Mouse (Mus musculus) yolk sac, embryonic 10.5 days (tissue): ENCODE data around the gene Gm17617.
"Not testable (repeated sequence)": the region's sequence is repeated elsewhere in the genome, so short reads cannot be mapped to it uniquely, and the experiment has no call there.

Source experiments
- DNase-seq: peaks from one replicate; pipeline ENCODE4 v3.0.0-alpha.2; 2017; ENCODE audit warnings: low spot score

Gm17617 gene

DNA sequence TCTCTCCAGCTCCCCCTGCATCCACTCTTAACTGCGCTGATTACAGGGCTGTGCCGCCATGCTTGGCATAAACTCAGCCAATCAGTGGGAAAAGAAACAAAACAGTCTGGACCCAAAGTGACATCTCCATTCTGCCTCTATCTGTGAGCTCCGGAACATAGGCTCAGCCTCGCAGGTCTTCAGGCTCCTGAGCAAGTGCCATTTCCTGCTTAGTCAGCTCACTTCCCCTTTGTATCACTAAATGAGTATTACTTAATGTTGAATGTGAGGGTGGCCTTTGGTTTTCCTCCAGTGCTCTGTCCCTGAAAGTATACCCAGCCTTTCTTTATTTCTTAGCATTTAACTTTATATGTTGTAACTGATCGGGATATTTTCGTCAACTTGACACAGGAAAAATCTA is 8.4 kb downstream of the Gm17617 start:
- no peak for DNase-seq

DNA sequence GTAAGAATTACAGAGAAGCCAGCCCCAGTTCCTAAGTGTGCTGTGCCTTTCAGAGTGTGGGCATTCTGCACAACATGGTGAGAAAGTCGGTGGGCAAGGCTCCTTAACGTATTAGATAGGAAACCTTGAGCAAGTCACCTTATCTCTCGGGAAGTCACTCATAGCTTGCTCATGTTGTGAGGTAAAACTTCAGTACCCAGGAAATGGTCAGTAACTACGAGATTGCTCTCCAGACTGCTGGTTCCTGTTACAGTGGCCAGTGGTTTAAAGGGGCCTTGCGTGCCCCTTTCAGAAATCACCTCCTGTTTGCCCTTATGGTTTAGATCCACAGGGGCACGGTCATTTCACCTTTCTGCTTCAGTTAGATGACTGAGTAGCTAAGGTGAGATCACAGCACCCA is 19.0 kb downstream of the Gm17617 start:
- no peak for DNase-seq

DNA sequence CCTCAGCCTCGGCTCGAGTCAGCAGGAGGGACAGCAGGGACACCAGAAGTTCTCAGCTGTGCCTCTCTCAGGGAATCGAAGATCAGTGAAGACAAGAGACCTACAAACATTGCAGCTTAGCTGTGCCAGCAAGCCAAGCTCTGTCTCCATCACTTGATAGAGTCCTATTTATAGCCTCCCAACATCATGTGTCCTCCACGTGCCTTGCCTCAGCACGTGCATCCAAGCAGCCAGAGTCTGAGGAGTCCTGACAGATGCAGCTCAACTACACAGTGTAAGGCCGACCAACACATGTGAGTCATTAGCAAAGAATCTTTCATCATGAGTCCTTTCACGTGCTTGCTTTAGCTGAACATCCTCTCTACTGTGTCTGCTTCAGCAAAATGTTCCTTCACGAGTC is 25.7 kb downstream of the Gm17617 start:
- DNase-seq, result no peak

DNA sequence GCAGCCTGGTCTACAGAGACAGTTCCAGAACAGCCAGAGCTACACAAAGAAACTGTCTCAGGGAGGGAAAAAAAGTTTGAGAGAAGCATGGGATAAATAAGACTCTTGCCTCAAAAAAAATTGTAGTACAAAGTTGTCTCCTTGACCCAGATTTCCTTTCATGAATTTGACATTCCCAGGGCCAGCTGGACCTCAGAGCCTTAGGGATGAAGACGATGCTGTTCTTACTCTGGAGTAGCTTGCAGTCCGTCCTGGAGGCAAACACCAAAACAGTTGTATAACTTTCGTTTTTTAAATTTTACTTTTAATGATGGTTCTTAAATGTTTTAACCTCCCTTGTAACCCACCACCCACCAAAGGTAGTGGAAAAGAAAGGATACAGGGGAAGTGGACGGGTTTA is 26.2 kb downstream of the Gm17617 start:
- DNase-seq, result no peak

DNA sequence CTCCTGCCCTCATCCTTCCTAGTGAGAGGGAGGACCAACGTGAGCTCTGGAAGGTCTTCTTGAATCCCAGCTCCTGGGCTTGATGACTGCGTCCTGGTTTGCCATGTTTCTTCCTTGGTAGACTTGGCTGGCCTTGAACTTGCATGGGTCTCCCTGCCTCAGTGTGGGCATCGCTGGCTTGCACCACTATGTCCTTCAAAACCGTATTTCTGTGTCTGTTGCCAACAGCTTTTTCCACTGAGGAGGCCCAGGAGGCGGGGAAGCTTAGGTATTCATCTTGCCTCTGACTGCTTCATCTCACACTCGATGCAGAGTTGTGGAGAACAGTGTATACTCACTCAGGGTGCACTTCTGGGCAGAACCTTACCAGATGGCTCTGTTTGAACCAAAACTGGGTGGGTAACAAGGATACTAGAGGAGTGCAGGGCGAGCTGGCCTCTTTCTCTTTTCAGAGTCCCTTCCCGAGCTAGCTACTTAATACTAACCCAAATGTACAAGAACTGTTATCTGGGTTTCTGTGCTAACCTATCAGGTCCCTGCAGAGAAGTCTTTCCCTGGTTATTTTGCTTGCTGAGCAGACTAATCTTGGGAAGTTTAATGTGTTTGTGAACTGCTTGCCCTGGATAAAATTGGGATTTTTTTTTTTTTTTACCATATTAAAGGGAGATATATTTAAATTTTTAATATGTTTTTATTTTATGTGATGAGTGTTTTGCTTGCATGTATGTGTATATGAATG is 27.2 kb downstream of the Gm17617 start:
- DNase-seq, result no peak

DNA sequence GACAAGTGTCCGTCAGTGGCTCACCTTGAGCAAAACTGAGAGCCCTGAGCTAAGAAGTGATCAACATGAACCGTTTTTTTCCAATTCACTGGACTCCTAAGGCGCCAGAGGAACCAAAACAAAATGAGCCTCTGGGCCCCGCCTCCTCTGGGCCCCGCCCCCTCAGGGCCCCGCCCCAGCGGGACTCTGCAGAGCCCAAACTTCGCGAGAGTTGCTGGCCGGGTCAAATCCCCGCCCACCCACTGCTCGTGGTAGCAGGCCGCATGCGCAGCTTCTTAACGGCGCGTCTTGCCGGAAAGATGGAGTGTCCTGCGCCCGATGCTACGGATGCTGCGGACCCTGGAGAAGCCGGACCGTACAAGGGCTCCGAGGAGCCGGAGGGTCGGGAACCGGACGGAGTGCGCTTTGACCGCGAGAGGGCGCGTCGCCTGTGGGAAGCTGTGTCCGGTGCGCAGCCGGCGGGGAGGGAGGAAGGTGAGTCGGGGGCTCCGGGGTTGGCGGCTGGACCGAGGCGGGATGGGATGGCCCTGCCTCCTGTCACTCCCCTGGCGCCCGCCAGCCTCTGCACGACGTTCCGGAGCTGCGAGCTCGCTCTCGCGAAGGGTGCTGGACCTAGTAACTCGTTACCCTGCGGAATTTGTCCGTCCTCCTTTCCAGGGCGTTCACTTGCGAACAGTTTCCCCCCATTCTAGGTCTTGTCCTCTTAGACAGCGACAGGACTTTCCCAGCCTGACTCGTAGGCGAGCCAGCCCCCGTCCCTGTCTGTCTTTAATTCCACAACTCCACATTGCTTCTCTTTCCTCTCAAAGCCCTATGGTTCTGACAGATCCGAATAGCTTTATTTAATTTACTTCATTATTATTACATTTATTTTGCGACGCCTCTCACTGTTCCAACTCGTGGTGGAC is 28.0 kb downstream of the Gm17617 start, which contains the start of gene Zfp346:
Zfp346 (plus strand) TSS at position 267 of the 908 bp plus-strand sequence.
- peak; percentile 95 for DNase-seq

DNA sequence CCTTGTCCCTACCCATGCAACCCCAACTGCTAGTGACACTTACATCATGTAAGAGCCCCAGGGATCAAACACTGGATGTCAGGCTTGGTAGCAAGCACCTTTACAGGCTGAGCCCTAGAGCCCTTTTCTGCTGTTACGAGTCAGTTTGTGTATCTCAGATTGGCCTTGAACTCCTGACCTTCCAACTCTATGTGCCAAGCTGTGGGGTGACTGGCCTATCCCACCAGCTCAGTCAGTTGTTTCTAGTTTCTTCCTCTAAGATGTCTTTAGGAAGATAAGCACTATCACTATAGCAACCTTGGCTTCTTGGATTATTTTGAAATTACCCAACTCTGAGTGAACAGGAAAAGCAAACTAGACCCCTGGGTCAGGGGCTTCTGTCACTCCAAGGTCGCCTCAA is 30.0 kb downstream of the Gm17617 start:
- no peak for DNase-seq

DNA sequence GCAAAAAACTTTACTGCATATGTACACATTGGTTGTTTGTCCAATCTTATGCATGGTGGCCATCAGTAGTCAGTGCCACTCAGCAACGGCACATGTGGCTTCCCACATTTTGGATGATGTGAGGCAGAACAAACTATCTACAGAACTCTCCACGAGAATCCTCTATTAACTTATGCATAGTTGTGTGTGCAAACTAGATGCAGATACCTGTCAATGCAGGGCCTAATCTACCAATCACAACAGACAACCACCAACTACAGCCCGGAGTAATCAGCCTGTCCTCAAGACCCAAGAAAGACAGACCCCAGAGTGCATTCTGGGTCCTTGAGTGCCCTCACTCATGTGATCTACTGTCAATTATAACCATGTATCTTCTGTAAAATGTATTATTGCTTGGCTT is 31.0 kb downstream of the Gm17617 start:
- DNase-seq, result no peak

DNA sequence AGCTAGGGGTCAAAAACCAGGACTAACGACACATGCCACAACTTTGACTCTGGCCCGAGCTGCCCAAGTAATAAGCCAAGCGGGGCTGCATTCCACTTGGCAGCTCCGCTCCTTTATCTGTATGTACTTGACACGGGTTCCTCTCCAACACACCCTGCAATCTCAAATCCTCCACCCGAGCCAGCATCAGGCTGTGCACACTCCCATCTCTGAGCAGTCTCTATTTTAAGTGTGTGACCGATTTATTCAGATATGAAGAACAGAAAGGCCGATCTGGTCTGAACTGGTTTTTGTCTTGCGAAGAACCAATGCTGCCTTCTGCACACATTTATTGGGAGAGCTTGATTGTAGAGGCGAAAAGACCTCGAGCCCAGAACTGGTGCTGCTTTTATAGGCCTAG is 31.7 kb downstream of the Gm17617 start:
- no peak for DNase-seq

DNA sequence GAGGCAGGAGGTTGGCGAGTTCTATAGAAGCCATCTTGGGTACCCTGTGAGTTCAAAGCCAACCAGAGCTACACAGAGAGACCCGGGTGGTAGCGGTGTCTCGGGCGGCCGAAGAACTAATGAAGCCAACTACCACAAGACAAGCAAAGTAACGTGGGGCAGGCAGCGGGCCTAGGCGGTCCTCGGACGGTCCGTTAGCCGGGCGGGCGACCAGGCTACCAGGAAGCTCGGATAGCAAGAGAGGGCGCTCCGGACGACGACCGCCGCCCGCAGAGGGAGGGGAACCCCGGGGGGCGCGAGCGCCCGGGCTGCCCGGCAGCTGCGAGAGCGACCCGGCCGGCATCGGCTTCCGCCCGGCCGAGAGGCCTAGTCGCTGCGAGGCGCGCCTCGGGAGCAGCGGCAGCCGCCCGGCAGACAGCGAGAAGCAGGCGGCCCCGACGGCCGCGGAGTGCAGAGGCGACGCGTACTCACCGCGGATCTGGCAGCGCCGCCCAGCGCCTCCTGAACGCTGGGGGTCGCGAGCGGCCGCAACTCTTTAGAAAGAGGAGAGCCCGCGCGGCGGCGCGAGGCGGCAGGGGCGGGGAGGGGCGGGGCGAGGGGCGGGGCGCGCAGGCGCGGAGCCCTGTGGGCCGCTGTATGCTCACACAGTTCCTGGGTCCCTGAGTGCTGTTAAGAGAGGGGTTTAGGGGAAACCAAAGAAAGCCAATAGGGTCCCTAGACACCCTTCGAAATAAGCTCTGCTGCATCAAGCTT is 33.4 kb downstream of the Gm17617 start, which contains the start of gene Uimc1:
Uimc1 (minus strand) TSS at position 575 of the 753 bp plus-strand sequence.
- DNase-seq, result peak; percentile 89

DNA sequence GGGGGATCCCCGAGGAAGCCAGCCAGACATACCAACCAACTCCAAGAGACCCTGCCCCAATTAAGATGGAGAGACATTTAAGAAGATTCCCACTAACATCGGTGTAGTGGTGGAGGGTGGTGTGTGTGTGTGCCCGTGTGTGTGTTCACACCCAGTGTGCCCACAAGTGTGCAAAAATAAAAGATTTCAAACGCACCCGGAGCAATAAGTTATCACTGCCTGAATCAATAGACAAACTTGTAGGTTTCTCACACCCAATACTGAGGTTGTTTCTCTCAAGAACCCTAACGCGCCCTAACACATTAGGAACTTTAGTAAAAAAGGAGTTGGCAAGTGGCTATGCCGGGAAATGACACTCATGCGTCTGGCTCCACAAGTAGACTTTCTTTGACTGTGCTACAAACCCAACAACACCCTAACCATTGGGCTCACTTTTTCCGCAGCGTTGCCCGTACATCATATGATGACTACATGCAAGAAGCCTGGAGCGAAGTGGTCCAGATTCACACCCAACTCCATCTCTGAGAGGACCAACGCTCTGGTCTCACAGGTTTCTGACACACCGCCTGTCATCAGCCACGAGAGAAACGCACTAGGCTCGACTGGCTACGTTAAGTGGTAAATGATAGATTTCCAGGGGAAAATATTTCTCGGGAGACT is 34.2 kb downstream of the Gm17617 start:
- DNase-seq, result no peak

DNA sequence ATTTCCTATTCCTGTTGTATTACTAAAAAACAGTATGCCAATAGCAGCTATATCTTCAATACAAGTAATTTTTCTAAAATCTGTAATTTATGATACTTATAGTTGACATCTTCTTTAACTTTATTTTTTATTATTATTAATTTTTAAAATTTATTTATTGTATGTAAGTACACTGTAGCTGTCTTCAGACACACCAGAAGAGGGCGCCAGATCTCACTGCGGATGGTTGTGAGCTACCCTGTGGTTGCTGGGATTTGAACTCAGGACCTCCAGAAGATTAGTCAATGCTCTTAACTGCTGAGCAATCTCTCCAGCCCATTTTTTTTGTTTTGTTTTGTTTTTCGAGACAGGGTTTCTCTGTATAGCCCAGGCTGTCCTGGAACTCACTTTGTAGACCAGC is 35.5 kb downstream of the Gm17617 start:
- DNase-seq, result not testable (repeated sequence)

DNA sequence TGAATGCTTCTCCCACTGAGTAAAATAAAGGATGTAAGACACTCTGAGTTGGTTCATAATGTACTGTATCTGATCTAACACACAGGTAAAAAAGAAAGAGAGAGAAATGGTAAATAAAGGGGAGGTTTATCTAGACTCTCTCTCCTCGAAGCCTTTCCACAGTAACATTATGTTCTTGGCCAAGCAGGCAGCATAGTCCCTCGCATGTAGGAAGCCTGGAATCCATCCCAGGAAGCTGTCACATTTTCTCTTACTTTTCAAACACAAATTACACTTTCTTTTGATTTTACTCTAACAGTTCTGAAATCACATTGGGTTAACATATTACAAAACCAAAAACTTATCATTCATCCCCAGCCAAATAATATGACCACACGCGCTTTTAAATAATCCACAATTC is 40.8 kb downstream of the Gm17617 start:
- DNase-seq, result no peak
